Mouse (Mus musculus) spleen, adult 18-20 months (tissue): ENCODE results near the gene Tnfrsf1a.
"Not testable (repeated sequence)": the region's sequence is repeated elsewhere in the genome, so short reads cannot be mapped to it uniquely, and the experiment has no call there.

Experiments used
- DNase-seq, 2 experiments: peaks; one replicate each; pipeline ENCODE4 v3.0.0; 2022; ENCODE audit warnings: mixed read lengths in 2 of 2

Tnfrsf1a gene

DNA sequence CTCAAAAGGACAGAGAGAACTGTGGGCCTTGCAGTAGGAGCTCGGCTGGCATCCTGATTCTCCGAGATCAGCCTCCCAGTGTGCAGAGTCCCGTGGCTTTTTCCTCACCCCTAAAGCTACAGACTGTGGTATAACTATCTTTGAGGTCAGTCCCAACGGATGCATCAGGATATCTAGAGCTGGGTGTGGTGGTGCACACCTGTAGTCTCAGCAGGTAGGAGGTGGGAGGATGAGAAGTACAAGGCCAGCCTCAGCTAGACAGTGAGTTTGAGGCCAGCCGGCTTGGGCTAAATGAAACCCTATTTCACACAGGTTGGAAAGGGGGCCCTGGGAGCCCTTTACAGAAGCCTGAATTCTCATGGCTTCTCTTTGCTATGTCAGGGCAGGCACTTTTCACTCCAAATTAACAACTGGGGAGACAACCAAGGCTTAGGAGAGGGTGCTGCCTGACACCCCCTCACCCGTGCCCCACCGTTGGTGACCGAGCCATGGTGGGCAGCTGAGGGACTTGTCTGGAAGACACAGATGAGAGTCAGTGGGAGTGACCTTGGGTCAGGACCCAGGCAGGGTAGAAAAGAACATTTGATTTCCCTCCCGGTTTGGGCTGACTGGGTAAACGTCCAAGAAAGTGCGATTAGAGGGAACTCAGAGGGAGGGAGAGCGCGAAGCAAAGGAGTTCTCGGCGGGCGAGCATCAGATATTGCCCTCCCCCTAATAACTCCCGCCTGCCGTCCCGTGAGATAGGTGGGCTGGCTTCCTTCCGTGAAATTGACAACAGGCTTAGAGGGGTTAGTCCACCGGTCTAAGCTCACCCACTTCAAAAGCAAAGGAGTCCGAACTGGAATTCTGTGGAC is at the start of gene Tnfrsf1a:
Tnfrsf1a (plus strand) TSS at position 642 of the 854 bp plus-strand sequence.
- no peak for DNase-seq

DNA sequence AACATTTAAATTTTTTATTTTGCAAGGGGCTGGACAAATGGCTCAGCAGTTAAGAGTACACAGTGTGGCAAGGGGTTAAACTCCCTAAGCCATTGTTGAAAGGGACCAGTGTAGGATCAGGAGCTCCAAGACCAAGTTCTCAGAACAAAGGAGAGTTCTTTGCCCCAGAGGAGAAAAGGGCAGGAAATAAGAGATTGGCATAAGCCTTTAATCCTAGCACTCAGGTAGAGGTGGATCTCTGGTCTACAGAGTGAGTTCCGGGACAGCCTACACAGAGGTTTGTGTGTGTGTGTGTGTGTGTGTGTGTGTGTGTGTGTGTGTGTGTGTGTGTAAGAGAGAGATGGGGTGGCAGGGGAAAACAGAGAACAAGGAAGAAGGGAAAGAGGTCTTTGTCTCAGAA is 48.2 kb upstream of the Tnfrsf1a start:
- DNase-seq: no peak

DNA sequence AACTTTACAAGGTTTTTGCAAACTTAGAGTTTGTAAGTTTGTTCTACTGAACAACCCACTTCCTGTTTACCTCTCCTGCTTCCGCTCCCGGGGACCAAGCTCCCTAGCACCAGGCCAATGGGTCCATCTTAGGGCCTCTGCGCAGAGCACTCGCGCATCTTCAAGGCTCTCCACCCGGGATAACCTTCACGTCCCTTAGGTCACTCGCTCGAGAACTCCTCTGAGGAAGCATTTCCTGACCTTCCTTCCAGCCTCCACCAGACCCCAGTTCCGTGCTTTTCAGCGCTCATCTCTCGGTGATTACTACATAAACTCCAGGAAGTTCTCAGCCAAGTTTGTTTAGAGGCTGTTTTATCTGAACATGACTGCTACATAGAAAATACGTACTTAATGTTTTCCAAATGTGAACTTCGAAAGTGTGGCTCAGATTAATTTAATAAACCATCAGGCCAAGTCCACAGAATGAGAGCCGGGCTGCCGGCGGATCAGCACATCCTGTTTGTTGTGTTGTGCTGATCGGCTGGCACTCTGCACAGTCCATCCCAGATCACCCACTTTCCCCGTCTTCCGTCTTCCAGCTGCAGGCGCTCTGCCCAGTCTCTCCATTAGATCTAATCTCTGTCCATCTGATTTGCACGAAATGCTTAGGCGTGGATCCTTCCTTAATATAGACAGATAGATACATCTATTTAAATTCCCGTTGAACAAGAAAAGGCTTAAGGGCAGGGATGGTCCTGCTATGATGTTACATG is 46.8 kb upstream of the Tnfrsf1a start:
- DNase-seq: no peak

DNA sequence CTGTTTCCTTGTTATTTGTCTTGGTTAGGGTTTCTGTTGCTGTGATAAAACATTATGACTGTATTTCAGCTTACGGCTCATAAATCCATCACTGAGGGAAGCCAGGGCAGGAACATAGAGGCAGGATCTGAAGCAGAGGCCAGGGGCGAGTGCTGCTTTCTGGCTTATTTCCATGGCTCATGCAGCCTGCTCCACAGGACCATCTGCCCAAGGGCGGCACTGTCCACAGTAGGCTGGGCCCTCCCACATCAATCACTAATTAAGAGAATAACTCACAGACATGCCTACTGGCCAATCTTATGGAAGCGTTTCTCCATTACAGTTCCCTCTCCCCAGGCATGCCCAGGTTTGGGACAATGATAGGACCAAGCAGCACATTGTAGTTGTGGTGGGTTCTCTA is 45.9 kb upstream of the Tnfrsf1a start:
- no peak for DNase-seq

DNA sequence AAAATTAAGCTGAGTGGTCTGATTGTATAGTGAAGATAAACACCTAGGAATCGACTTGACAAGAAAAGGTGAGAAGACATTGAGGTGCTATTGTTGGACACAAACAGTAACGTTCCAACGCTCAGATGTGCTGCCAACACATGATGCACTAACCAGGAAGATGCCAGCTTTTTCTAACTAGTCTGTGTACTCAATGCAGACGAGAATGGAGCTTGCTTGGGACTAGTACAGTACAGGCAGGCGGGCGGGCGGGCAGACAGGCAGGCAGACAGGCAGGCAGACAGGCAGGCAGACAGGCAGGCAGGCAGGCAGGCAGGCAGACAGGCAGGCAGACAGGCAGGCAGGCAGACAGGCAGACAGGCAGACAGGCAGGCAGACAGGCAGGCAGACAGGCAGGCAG is 44.8 kb upstream of the Tnfrsf1a start:
- DNase-seq: not testable (repeated sequence)

DNA sequence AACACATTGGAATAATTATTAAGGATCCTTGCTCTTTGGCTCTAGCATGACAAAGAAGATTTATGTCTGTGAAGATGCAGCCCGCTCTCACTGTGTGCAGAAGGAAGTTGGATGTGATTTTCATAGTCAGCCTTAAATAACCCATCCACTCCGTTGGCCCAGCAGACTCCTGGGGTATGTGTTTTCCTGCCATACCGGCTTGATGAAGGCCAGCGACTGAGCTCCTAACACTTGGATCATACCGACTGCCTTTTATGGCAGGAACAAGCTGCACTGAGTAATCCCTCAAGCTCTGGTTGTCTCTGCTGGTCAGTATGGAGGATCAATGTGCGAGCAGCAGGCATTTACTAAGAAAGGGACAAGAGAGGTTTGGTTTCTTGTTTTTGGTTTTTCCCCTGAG is 43.7 kb upstream of the Tnfrsf1a start:
- no peak for DNase-seq

DNA sequence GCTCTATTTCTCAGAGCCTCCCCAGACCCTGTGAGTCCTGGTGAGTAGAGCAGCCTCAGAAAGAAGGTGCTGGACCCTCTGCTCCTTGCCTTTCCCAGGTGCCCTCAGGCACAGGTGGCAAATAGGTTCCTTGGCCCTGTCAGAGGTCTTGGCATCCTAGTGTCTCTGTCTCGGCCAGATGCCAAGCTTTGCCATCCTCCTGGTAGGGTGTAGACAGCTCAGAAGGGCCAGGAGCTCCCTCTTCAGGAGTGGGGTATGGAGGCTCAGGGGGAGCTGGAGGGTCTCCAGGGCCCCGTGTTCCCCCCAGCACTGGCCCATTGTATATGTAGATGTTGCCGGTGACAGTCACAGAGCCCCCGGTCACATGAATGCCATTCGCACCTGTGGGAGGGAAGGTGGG is 42.1 kb upstream of the Tnfrsf1a start:
- DNase-seq: no peak

DNA sequence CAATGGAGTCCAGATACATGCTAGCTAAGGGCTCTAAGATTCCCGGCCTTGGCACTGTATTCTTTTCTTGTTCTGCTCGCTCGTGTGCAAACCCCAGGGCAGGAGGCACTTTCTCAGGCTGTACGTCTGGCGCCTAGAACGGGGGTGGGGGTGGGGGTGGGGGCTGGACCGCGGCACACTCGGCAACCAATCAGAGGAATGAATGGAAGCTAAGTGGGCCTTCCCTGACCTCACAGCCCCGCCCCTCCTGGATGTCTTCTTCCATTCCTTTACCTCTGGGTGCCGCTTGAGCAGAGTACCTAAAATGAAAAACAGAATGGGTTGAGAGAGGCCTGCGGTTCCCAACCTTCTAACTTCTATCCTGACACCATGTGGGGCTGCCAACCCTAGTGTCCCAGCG is 40.2 kb upstream of the Tnfrsf1a start:
- DNase-seq: no peak

DNA sequence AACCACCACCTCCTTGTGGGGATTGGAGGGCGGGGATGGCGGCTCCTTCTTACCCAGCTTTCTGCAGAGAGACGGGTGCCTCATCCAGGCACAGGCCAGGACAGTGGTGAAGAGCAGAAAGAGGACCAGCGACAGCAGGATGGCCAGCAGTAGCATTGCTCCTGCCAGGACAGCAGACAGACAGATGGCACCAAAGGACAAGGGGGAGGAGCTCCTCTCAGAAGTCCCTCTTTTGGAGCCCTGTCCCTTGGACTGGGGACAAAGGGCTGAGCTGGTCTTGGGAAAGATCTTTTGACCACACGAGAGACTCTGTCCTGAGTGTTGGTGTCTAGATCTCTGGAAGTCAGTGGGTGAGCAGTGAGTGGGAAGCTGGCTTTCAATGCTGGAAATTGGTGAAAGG is 39.8 kb upstream of the Tnfrsf1a start:
- DNase-seq: no peak

DNA sequence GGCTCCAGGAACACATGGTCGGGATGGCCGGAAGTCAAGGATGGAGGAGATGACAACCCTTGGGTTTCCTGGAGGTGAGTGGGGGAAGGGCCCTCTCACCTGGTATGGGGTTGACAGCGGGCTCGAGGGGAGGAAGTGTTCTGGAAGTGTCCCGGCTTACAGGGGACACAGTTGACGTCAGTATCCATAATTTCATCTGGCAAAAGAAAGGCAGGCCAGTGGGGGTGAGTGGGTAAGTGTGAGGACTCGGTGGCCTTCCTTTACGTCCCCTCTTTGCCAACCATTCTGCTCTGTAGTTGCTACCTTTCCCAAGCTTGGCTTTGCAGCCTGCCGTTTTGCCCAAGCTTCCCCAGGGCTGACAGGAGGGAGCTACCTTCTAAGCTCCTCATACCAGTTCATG is 37.0 kb upstream of the Tnfrsf1a start:
- no peak for DNase-seq

DNA sequence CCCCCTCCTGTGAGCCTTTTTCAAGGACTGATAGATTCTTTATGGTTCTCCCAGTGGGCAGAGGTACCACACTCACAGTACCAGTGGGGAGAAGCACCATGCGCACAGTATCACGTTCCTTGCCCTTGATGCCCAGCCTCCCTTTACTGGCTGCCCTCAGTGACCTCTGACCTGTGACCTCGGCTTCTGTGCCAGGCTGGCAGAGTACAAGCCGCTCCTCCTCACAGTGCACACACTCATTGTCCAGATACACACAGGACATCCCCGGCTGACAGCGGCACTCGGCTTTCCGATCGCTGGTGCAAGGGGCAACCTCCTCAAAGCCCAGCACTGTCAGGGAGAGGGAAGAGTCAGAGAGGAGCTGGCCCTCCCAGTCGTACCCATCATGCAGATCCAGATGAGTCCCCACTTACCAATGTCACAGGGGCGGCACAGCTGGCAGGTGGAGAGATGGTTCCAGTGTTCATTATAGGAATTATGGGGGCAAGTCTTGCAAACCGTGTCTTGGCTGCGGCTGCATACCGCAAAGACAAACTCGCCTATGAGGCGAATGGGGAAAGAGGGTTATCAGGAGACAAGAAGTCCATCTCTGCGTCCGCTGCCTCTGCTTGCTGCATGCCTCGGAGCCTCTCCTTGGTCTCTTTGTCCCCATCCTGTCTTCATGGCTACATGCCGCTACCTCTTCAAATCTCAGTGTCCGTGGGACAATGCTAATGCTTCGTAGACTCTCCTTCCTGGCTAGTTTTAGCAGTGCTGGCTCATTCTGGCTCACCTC is 36.4 kb upstream of the Tnfrsf1a start:
- DNase-seq: no peak

DNA sequence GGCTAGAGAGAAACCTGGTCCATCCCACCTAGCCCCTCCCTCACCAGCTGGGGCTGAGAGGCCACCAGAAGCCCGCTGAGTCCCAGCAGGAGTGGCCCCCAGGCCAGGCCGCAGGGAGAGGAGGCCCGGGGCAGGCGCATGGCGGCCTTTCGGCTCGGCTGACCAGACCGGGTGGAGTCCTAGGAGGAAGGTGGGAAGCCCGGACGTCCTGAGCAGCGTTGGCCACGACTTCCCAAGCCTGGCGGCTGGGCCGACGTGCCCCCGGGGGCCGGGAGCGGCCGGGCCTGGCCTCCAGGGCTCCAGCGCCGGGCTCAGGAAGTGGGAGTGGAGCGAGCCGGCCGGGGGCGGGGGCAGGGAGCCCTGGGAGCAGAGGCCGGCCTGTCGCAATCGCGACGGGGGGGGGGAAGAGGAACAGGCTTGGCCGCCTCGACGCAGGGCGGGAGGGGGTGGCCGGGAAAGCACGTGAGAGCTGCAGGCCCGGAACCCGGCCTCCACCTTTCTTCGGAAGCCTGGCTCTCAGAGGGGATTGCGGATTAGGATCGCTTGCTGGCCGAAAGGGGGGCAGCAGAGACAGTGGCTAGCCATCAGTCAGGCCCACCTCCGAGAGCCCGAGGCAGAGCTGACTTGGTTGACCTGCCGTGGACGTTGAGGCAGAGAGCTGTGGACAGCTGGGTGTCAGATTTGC is 35.5 kb upstream of the Tnfrsf1a start, which contains the start of gene Ltbr:
Ltbr (minus strand) TSS at position 340 of the 685 bp plus-strand sequence.
- peak; percentile 36 to 57 for DNase-seq

DNA sequence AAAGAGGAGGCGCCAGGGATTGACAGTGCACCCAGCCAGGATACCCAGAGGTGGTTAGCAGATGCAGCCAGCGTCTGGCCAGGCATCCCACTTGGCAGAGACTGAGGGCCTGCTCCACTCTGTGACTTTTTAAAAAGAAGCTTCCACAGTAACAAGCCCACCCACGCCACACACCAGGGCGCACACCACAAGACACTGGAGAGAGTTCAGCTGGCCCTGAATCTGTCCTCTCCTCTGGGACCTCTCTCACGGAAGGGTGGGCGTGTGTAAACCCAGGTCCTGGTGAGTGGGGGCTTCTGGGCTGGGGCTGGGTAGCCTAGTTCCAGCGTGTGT is 35.0 kb upstream of the Tnfrsf1a start:
- no peak for DNase-seq

DNA sequence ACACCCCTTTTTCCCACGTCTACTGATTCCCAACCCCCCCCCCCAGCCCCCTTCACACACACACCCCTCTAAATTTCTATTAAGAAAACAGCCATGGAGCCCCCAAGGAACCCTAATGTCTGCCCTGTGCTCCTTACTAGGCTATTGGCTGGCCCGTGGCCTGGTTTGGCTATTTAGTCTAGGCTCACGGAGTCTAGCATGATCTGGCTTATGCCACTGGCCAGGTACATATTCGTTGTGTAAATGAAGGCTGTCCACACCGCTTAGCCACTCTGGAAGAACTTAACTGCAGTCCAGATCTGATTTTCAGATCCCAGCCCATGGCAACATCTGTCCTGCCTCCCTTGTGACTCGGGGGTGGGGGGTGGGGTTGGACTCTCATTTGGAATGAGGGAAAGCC is 34.4 kb upstream of the Tnfrsf1a start:
- no peak for DNase-seq

DNA sequence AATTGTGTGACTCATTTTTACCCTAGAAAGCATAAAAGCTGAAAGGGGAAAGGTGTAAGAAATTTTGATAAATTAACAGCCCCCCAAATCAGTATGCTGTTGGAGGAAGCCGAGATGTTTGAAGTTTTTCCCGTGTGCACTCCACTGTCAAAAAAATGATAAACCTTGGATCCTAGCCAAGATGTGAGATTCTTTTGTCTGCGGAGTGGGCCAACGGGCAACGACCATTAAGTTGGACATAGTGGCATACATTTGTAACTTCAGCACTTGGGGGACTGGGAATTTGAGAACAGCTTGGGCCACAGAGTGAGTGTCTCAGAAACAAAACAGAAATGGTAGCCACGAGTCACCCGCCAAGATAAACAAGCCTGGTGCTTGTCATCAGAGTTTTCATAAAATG is 32.1 kb upstream of the Tnfrsf1a start:
- no peak for DNase-seq

DNA sequence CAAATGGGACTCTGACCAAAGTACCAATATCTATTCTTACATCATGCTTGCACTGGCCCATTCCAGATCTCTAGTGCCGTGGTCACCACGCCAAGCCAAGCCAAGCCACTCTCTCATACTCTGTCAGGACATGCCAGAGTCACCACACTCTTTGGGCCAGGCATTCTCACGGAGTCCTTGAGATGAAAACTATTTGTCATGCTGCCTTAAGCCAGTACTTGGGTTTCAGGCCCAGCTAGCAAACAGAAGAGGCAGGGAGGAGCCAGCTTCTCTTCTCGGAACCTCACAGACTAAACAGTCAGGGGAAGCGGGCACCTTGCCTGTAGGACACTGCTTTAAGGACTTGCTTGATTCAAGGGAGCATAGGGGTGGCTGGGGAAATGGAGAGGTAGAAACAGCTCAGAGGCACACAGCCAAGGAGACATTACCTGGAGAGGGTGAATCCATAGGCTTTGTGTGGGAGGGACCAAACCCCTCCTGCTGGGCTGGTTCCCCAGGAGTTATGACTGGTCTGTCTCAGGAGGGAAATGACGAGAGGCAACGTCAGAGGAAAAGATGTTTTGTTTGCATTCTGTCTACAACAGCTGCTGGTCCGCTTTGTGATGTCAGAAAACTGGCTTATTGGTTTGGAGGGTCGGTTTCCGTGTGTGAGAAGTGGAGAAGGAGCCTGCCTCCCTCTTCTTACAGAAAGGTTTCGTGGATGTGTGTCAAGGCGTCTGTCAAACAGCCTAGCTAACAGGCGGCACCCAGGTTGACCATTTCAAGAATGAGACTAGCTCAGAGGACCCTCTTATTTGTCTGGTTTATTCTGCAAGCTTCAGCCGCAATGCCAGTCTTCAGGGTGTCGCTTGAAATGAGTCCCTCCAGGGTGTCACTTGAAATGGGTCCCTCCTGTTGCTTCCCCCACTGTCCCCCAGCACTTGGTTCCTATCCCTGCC is 29.9 kb upstream of the Tnfrsf1a start:
- DNase-seq: no peak

DNA sequence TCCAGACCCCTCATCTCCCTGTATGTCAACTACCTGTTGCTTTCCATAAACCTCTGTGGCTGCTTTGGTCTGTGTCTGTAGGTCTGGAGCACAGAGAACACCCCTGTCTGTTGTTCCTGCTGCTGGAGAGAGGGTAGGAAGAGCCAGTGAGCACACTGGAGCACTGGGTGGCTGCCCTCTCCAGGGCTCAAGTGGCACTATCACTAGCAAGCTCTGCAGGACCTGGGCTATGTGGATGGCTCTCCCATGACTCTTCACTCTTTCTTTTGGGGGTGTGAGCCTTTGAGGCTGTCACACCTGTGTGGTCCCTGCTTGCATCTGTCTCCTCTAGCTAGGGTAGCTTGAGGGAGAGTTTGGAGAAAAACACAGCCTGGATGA is 29.3 kb upstream of the Tnfrsf1a start:
- DNase-seq: no peak

DNA sequence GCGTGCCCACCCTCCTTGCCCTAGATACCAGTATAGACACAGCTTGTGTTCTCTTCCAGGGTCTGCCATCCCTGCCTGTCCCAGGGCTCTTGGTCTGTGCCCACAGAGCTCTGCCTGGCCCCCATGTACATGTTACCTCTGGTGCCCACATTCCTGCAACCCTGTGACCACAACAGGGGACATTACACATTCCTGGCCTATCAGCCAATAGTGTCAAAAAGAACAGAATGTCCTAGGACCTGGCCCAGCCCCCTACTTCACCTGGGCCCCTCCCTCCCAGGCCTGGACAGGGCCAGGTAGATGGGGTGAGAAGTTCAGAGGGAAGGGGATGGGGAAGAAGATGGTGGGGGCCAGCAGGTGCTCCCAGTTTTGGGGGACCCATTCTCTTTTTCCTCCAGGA is 28.8 kb upstream of the Tnfrsf1a start, which contains the start of gene Scnn1a:
Scnn1a (plus strand) TSS at position 337 of the 400 bp plus-strand sequence.
- no peak for DNase-seq

DNA sequence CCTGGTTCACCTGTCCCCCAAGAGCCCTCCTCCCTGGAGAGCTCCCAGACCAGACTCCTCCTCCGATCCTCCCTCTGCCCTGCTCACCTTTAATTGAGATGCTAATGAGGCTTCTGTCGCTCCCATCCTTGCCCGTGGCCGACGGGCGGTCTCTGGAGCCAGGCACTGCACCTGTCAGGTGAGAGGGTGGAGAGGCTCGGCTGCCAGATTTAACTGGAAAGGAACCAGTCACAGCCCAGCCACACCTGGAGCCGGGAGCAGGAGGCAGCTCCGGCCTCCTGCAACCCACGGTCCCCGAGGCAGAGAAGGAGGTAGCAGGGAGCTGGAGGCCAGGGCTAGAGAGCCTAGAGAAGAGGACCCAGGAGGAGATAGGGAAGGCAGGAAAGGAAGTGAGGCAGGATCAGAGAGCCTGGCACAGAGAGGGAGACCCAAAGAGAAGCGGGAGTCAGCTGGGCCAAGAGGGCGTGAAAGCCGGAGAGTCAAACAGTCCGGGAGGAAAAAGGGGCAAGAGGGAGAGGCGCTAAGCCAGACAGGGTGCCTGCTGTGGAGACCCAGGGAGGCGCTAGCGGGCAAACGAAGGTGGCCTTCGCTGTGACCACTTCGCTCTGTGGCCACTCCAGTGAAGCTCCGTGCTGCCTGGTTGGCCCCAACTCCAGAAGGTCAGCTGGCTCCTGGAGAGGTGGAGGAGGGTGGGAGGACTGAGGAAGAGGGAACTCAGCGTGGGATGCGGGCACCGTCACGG is 27.9 kb upstream of the Tnfrsf1a start:
- DNase-seq: no peak

DNA sequence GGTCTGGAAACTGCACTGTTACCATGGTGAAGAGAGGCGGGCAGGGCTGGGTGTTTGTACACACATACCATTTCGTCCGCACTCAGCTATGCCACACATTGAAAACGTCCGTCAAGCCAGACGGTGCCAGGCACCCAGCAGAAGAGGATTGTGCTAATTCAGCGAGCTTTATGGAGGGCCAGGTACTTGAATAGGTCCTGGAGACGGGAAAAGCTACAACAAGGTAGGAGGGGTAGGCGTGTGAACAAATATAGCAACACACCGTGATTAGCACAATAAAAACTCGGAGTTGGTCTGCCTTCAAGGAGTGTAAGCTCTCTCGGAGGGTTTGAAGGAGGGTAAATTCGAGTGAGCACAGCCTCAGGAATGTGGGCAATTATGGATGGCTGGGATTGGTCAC is 26.4 kb upstream of the Tnfrsf1a start:
- no peak for DNase-seq

DNA sequence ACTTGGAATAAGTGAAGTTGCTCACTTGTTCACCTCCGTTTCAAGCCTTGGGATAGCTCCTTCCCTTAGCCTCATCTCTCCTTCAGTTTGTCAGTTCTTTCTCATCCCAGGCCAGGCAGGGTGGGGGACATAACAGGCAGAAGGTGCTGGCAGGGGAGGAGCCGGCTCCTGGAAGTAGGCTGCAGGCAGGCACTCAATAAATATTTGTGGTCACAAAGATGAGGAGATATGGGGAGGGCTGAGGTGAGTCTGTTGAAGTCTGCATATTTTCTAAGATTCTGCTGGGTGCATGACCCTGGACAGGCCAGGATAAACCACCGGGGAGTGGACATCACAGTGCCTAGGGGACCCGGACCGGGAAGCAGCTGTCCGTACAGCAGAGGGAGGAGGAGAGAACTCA is 25.6 kb upstream of the Tnfrsf1a start:
- no peak for DNase-seq
